Comparison of ENCODE assay signal across 9 mouse cellular contexts in the genomic region with DNA sequence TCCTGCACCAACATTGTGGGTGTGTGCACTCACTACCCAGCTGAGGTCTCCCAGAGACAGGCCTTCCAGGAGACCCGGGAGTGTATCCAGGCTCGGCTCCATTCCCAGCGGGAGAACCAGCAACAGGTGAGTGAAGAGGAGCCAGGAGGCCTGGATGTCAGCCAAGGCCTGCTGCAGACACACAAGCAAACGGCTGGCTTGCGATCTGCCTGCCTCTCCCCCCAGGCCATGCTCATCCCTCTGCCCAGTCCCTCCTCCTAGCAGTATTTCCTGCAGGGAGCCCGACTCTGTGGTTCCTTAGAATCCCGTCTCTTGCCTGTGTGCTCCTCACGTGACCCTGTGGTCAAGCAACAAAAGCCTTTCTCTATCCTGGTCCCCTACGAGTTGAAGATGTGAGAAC.
DNase-seq lines count a peak whose midpoint lies in the region; ATAC-seq and TF ChIP-seq lines count a peak whose summit lies in the region.
"Had no signal": no experiment of that assay in that cellular context is flagged by ENCODE, and none has a peak within 500 bp of the region (broad histone marks: within the 10 kb centered on the region; RNA-seq: fewer than 3 reads in every experiment).

No protein-coding gene starts in this region.

- no peaks in the 10 kb centered on the region for H3K27me3 ChIP-seq in stomach, postnatal 0 days (ENCODE audit: control insufficient read depth, insufficient read depth, low read length)
- H3K27me3 ChIP-seq: lung, embryonic 15.5 days had no signal

- H3K27ac ChIP-seq in stomach, postnatal 0 days (replicated peaks): no peak overlapping the region
- H3K27ac ChIP-seq: lung, embryonic 15.5 days had no signal

- TF ChIP-seq POLR2A in lung, adult 2 months (IDR thresholded peaks at IDR 0.05; ENCODE audit: borderline replicate concordance, extremely low read depth, low read depth, low read length): no peak

- no peak overlapping the region for H3K4me2 ChIP-seq in stomach, postnatal 0 days (replicated peaks; ENCODE audit: low read depth)
- H3K4me2 ChIP-seq: lung, embryonic 15.5 days had no signal

- H3K36me3 ChIP-seq in stomach, postnatal 0 days (ENCODE audit: control insufficient read depth, insufficient read depth, low read length): no peaks in the 10 kb centered on the region
- H3K36me3 ChIP-seq: lung, embryonic 15.5 days had no signal

- TF ChIP-seq CTCF in stomach, postnatal 0 days (IDR thresholded peaks at IDR 0.05; ENCODE audit: low read depth): no peak
- TF ChIP-seq CTCF in lung, adult 2 months (IDR thresholded peaks at IDR 0.05; ENCODE audit: insufficient read depth, low read length): no peak

- no peak for DNase-seq in frontal cortex, postnatal 25 days (ENCODE audit: low spot score in 2 of 2)
- peak; percentile 65 to 67 for DNase-seq in right cerebral cortex, postnatal 10 days (ENCODE audit: low spot score in 2 of 2)
- DNase-seq in right cerebral cortex, adult 2 months (ENCODE audit: low spot score in 2 of 2): no peak
- peak; percentile 38 to 54 for DNase-seq in heart, adult 9 months (ENCODE audit: low spot score in 2 of 2)
- DNase-seq in stomach, postnatal 0 days (ENCODE audit: low spot score): peak; percentile 48
- no peak for DNase-seq in lung, adult 2 months
- no peak for DNase-seq in spleen, postnatal 4 days (ENCODE audit: low spot score in 2 of 2)

- H3K4me3 ChIP-seq in stomach, postnatal 0 days (ENCODE audit: low read depth, low read length): no peak overlapping the region
- H3K4me3 ChIP-seq in lung, adult 2 months (replicated peaks; ENCODE audit: extremely low read depth, low read depth, low read length): no peak overlapping the region
- H3K4me3 ChIP-seq: lung, embryonic 15.5 days had no signal

- H3K4me1 ChIP-seq in stomach, postnatal 0 days (replicated peaks; ENCODE audit: control insufficient read depth, insufficient read depth): no peaks in the 10 kb centered on the region
- no peaks in the 10 kb centered on the region for H3K4me1 ChIP-seq in lung, adult 2 months (ENCODE audit: control insufficient read depth, insufficient read depth, low read length)
- H3K4me1 ChIP-seq: lung, embryonic 15.5 days had no signal

- WGBS in stomach, postnatal 0 days: 39% methylated on average over 9 of the region's 9 CpGs
- WGBS in lung, adult 2 months: 43% methylated on average over 9 of the region's 9 CpGs

- no peaks in the 10 kb centered on the region for H3K9me3 ChIP-seq in stomach, postnatal 0 days (ENCODE audit: control insufficient read depth, low read length)
- H3K9me3 ChIP-seq: lung, embryonic 15.5 days had no signal

- ATAC-seq in frontal cortex, adult (ENCODE audit: low TSS enrichment): peak; percentile 36
- ATAC-seq in stomach, postnatal 0 days (ENCODE audit: low FRiP score, low TSS enrichment): peak; percentile 33; the same call in 1 of the 2 replicates

- TF ChIP-seq EP300 in stomach, postnatal 0 days (optimal IDR thresholded peaks at IDR 0.05): no peak

- H3K9ac ChIP-seq in stomach, postnatal 0 days (ENCODE audit: low read length): no peak overlapping the region
- H3K9ac ChIP-seq: lung, embryonic 15.5 days had no signal

Comparison
In these comparisons a context has a peak if more than half of its experiments do, and no peak if none do; other contexts are left out.
1. DNase-seq: peak in right cerebral cortex, postnatal 10 days (2 of 2), heart, adult 9 months (2 of 2) and stomach, postnatal 0 days (single experiment); none in frontal cortex, postnatal 25 days (0 of 2), right cerebral cortex, adult 2 months (0 of 2), lung, adult 2 months (single experiment) and spleen, postnatal 4 days (0 of 2).